Mouse (Mus musculus) testis, adult 2 months (tissue): ENCODE measurements around the gene Gde1.

Experiments used
- CTCF ChIP-seq: fragments of 200-500 bp; IDR thresholded peaks from 2 replicates; pipeline ENCODE4 v1.5.1; 2012; ENCODE audit warnings: low read depth, mild to moderate bottlenecking, inconsistent platforms, low read length, moderate library complexity; ENCODE audit not compliant: control insufficient read depth, insufficient read depth, insufficient replicate concordance
- POLR2A ChIP-seq: fragments of 200-500 bp; IDR thresholded peaks from 2 replicates; pipeline ENCODE4 v1.6.1; 2012; ENCODE audit warnings: low read depth, mild to moderate bottlenecking, inconsistent platforms, low read length, moderate library complexity; ENCODE audit not compliant: control insufficient read depth

- TF ChIP-seq POLR2A, result no peak
- no peak for TF ChIP-seq CTCF
Observed at GRCm38 (mm10) chr7:118698882-118699281, 6.7 kb downstream of the Gde1 start.
